Mouse (Mus musculus) T-helper 17 cell (primary cell): ENCODE measurements around the gene Twsg1.
"Not testable (repeated sequence)": the region's sequence is repeated elsewhere in the genome, so short reads cannot be mapped to it uniquely, and the experiment has no call there.

Experiments used
- in situ Hi-C, 2 experiments: fragments of 300-600 bp; cut with MboI, MseI; formaldehyde crosslinking; loops; 1 replicate in 1 of 2; 2 replicates in 1 of 2; pipeline ENCODE4 v1.15.1; 2025; ENCODE audit warnings: high pct_unique_total_duplicates in 2 of 2

The Twsg1 gene

DNA sequence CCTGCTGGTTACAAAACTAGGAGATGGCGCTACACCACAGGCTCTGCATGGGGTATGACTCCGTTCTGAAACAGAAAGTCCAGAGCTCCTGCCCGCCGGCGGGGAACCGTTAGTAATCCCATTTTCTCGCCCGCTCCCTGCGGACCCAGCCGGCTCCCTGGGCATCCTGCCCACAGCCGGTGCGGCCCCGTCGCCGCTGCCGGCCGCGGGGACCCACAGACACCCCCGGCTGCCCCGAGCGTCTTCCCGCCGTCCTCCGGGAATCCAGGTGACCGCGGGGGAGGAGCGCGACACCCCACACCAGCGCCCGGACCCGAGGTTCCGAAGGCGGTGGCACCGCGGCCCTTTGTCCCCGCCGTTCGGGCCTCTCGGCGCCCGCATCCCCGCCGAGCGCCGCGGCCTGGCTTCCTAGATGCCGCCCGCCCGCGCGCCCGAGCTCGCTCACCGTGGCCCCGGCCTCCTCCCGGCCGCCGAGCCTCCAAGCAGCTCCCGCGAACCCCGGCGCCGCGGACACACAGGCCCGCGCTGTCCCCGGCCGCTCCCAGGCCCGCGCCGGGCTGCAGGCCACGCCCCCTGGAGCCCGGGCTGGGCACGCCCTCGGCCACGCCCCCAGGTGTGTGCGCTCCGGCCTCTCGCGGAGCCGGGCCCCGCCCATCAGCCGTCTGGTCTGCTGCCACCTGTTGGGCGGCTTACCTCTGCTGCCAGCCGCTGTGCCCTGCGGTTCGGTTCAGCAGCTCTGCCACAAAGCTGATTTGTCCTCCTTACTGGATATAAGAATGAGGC, at the start of gene Twsg1:
Twsg1 (minus strand) TSS at position 605 of the 783 bp plus-strand sequence.
- in situ Hi-C loops: loop anchor here in 1 of 2 experiments (25.0 kb wide), 1 partner anchor 1189 kb away; no protein-coding TSS in a partner anchor

- in situ Hi-C loops: loop anchor here in 1 of 2 experiments (5.0 kb wide), 1 partner anchor 234 kb away; no protein-coding TSS in a partner anchor
Measured at GRCm38 (mm10) chr17:65988151-65988820, 37.3 kb upstream of the Twsg1 start.

- in situ Hi-C loops: not testable (repeated sequence)
Measured at GRCm38 (mm10) chr17:65976720-65977119, 25.7 kb upstream of the Twsg1 start.

- in situ Hi-C loops: loop anchor here in 1 of 2 experiments (25.0 kb wide), 1 partner anchor 1205 kb away; no protein-coding TSS in a partner anchor
Measured at GRCm38 (mm10) chr17:65967751-65968150, 16.7 kb upstream of the Twsg1 start.

GRCm38 (mm10) chr17:65962263-65962662, 11.2 kb upstream of the Twsg1 start:
- in situ Hi-C loops: loop anchor here in 1 of 2 experiments (5.0 to 25.0 kb wide), 2 partner anchors 155 to 1200 kb away; no protein-coding TSS in a partner anchor

DNA sequence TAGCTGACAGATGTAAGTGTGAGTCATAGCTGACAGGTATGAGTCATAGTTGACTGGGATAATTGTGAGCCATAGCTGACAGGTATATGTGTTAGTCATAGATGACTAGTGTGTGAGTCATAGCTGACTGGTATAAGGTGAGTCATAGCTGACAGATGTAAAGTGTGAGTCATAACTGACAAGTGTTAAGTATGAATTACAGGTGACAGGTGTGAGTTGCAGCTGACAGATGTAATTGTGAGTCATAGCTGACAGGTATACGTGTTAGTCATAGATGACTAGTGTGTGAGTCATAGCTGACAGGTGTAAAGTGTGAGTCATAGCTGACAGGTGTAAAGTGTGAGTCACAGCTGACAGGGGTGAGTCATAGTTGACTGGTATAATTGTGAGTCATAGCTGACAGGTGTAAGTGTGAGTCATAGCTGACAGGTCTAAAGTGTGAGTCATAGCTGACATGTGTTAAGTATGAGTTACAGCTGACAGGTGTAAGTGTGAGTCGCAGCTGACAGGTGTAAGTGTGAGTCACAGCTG, 10.6 kb upstream of the Twsg1 start:
- in situ Hi-C loops: loop anchor here in 1 of 2 experiments (5.0 to 25.0 kb wide), 2 partner anchors 156 to 1199 kb away; no protein-coding TSS in a partner anchor

GRCm38 (mm10) chr17:65959011-65959410, 8.0 kb upstream of the Twsg1 start:
- in situ Hi-C loops: loop anchor here in 1 of 2 experiments (25.0 kb wide), 1 partner anchor 1197 kb away; no protein-coding TSS in a partner anchor

DNA sequence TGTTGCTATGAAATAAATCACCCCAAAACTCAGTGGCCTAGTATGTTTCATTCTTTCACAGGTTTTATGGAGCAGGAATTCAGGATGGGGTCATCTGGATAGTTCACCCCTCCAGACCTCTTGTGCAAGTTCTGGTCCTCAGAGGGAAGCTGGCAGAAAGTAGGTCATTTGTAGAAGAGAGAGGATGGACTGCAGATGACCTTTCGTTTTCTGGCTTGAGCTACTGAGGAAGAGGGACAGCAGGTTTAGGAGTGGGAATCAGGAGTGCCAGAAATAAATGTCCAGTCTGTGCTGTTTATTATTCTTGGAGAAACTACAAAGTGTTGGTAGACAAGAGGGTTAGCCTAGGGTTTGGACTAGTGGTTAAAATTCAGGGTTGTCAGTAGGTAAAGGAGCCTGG, 7.3 kb upstream of the Twsg1 start:
- in situ Hi-C loops: loop anchor here in 1 of 2 experiments (25.0 kb wide), 1 partner anchor 1196 kb away; no protein-coding TSS in a partner anchor

DNA sequence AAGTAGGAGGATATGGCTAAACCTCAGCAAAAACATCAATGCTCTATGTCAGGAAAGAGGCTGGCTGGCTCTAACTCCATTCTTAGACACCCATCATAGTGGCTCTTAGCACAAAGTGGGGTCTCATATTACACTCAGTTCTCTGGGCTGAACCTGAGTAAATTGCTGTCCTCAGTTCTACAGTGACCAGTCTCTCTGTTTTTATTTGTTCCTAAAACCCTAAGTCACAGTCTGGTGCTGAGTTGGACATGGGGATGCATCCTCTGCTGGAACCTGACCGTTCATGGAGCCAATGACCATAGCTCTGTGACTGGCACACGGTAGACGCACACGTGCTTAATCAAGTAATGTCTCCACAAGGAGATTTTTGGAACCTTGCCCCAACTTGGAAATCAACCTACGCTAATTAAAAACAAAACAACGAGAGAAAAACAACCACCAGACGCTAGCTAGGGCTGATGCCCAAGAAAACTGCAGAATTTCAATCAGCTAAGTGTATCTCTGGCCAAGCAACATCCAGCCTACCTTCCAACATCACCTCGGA, 6.8 kb upstream of the Twsg1 start:
- in situ Hi-C loops: loop anchor here in 1 of 2 experiments (25.0 kb wide), 1 partner anchor 1196 kb away; no protein-coding TSS in a partner anchor

DNA sequence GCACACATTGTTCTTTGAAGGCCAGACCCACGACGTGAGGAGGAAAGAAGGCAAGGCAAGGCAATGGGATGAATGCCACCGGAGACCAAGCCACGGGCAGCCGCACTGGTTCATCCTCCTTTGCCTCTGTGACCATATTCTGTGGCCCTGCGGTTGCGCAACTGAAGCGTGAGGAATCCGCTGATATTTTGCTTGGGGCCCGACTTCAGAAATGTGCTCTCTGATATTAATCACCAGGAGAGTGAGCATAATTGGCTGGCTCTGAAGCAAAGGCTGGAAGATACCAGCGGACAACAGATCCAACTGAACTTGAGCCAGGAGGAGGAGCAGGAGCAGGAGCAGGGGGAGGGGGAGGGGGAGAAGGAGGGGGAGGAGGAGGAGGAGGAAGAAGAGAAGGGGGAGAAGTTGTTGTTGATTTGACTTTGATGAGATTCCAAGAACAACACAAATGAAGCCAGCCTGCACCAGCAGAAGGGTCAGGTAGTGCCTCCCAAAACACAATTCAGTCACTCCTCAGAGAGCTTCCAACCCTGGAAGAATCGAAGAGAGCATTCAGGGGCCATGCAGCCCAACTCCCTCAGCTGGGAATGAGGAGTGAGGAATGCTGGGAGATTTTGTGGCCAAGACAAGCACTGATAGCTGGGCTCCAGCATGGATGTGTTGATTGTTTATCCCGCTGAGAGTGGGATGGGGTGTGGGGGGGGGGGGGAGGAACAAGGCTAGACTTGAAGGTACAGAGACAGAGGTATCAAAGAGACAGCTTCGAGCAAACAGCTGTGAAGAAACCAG, 6.2 kb upstream of the Twsg1 start:
- in situ Hi-C loops: loop anchor here in 1 of 2 experiments (25.0 kb wide), 1 partner anchor 1195 kb away; no protein-coding TSS in a partner anchor

- in situ Hi-C loops: loop anchor here in 1 of 2 experiments (25.0 kb wide), 1 partner anchor 1194 kb away; no protein-coding TSS in a partner anchor
Measured at GRCm38 (mm10) chr17:65956140-65956539, 5.1 kb upstream of the Twsg1 start.

DNA sequence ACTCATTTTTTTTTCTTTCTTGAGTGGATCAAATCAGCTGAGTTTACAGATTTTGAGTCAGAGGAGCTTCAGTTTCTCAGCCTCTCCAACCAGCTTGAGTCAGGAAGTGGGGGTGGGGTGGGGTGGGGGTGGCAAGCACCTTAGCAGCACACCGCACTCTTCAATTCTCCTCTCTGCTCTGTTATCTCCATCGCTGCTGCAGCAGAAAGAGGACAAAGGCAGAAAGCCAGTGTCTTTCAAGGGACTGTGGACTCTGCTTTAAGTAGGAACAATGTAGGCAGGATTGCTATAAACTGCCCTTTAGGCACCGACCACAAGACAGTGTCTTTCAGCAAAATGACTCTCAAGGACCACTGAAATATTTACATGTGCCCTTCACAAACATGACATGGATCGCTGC, 2.9 kb upstream of the Twsg1 start:
- in situ Hi-C loops: loop anchor here in 1 of 2 experiments (25.0 kb wide), 1 partner anchor 1192 kb away; no protein-coding TSS in a partner anchor

GRCm38 (mm10) chr17:65952083-65952482, 1.1 kb upstream of the Twsg1 start:
- in situ Hi-C loops: loop anchor here in 1 of 2 experiments (25.0 kb wide), 1 partner anchor 1190 kb away; no protein-coding TSS in a partner anchor

GRCm38 (mm10) chr17:65950183-65950582, 843 bp downstream of the Twsg1 start:
- in situ Hi-C loops: loop anchor here in 1 of 2 experiments (25.0 kb wide), 1 partner anchor 1188 kb away; no protein-coding TSS in a partner anchor

DNA sequence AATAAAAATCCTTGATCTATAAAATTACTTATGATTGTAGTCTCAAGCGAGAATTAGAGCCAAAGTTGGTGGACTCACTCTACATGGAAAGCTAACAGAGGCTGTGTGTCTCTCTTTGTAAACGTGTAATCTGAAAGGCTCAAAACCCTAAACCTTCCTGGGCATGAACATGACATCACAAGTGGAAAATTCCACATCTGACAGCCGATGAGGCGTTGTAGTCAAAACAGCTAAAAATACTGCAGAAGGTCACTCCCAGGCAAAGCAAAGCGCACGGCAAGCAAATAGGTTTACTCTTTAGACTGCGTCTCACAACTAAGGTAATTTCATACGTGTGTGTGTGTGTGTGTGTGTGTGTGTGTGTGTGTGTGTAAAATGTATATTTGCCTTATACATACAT, 3.7 kb downstream of the Twsg1 start:
- in situ Hi-C loops: loop anchor here in 1 of 2 experiments (10.0 kb wide), 1 partner anchor 567 kb away; the partner anchor contains the start of gene Rab12

GRCm38 (mm10) chr17:65945420-65945819, 5.6 kb downstream of the Twsg1 start:
- in situ Hi-C loops: loop anchor here in 1 of 2 experiments (10.0 kb wide), 1 partner anchor 569 kb away; the partner anchor contains the start of gene Rab12

DNA sequence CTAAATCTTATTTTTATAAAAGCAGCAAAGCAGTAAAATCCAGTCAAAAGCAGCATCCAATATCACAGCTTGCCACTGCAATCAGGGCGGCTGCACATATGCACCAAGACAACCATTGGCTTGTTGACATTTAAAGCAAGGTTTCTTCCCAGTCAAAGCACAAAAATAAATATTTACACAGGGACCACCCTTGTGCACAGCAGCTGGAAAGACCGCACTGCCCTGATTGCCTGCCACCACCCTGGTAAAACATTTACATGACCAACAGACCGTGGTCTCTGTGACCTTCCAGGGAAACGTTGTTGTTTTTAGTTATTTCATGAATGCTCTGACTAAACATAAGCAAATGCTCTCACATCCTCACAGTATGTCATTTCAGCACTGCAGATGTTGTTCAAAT, 8.6 kb downstream of the Twsg1 start:
- in situ Hi-C loops: loop anchor here in 1 of 2 experiments (10.0 kb wide), 1 partner anchor 572 kb away; the partner anchor contains the start of gene Rab12

DNA sequence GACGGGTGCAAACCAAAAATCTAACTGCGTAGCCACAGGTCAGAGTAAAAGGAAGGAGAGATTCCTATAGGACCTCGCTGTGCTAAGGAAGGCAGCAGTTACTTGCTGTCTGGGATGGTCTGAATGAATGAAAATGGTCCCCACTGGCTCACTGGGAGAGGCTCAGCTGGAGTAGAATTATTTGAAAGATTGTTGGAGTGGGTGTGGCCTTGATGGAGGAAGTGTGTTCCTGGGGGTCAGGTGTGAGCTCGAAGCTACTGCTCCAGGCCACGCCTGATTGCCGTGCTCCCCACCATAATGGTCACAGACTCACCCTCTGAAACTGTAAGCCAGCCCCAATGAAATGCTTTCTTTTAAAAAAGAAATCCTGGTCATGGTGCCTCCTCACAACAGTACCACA, 9.8 kb downstream of the Twsg1 start:
- in situ Hi-C loops: loop anchor here in 1 of 2 experiments (10.0 kb wide), 1 partner anchor 574 kb away; the partner anchor contains the start of gene Rab12

DNA sequence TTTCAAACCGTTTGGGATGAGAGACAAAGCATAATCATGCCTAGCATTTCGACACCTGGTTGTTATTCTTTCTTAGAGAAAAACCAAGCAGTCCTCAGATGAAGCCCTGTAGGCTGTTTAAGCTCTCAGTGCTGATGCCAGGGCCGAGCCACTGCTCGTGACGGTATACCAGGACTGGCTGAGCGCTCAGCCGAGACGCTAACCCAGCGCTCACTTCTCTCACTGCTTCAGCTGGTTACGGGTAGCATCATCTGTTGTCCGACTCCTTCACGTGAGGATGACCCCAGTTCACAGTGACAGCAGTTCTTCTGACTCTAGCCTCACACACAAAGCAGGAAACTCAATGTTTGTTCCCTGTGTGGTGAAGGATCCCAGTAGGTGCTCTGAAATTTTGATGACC, 10.8 kb downstream of the Twsg1 start:
- in situ Hi-C loops: loop anchor here in 1 of 2 experiments (10.0 kb wide), 1 partner anchor 575 kb away; the partner anchor contains the start of gene Rab12
